Mouse (Mus musculus): Measurements from ENCODE around the gene Erlin1. TPM values are rescaled to one million over a fixed set of nuclear protein-coding genes. Genes with fewer than 3 reads are reported as not detected.

The Erlin1 gene
- total and polyA plus RNA-seq, 3 experiments, result 9.7 to 26.6 (median 22.7) TPM

DNA sequence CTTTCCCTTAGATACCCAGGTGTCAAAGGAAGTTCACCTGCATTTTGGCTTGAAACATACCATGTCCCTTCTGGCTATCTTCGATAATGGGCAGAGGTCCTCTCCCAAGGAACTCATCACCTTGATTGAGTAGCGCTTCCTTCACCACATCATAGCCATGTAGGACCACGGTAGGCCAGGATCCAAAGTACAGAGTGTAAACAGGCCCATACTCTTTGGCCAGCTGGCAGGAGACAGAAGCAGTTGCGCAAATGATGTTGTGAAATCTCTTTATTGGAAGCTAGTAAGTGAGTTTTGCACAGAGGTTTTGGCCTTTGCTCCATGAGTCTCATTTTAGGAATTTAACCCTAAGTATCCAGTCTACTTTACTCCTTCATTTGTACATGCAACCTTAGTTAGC is 48.1 kb downstream of the Erlin1 start:
- TF ChIP-seq MAX (IDR thresholded peaks at IDR 0.05; ENCODE audit: low read length) (no peak), UBTF (IDR thresholded peaks at IDR 0.05; ENCODE audit: low read depth, low read length) (no peak), POLR2AphosphoS2 (IDR thresholded peaks at IDR 0.05; ENCODE audit: low read depth, low read length) (no peak), RAD21 (IDR thresholded peaks at IDR 0.05; ENCODE audit: low read depth, low read length) (no peak), ZNF384 (IDR thresholded peaks at IDR 0.05; ENCODE audit: low read depth, low read length) (no peak), RCOR1 (conservative IDR thresholded peaks at IDR 0.05; ENCODE audit: low read depth, low read length) (no peak), CTCF (conservative IDR thresholded peaks at IDR 0.05 in 1 of 2, IDR thresholded peaks at IDR 0.05 in 1 of 2; ENCODE audit: low read depth in 2 of 2, low read length in 2 of 2) (no peak), MEF2A (IDR thresholded peaks at IDR 0.05; ENCODE audit: borderline replicate concordance, low read depth, low read length) (no peak), SMC3 (IDR thresholded peaks at IDR 0.05; ENCODE audit: low read depth, low read length) (no peak), USF1 (IDR thresholded peaks at IDR 0.05; ENCODE audit: low read depth, low read length) (no peak), CHD1 (IDR thresholded peaks at IDR 0.05; ENCODE audit: low read depth, low read length) (no peak), USF2 (conservative IDR thresholded peaks at IDR 0.05; ENCODE audit: low read depth, low read length) (no peak), NELFE (IDR thresholded peaks at IDR 0.05; ENCODE audit: low read depth, low read length) (no peak), JUN (IDR thresholded peaks at IDR 0.05; ENCODE audit: insufficient read depth, low read depth, low read length) (no peak), IRF4 (IDR thresholded peaks at IDR 0.05; ENCODE audit: low read depth, low read length) (no peak), MYC (IDR thresholded peaks at IDR 0.05; ENCODE audit: low read depth, low read length) (no peak), TCF12 (IDR thresholded peaks at IDR 0.05; ENCODE audit: low read depth, low read length) (no peak)
- H3K27ac ChIP-seq (ENCODE audit: insufficient read depth, low read depth), result no peak overlapping the region

GRCm38 (mm10) chr19:44019739-44020138 is 49.8 kb downstream of the Erlin1 start:
- Histone ChIP-seq H3K9me3 (replicated peaks; ENCODE audit: low read length) (no peaks in the 10 kb centered on the region), H3K4me2 (ENCODE audit: insufficient read depth, low read depth, poor library complexity, severe bottlenecking) (no peak overlapping the region), H3K4me3 (replicated peaks in 1 of 3; ENCODE audit: low read depth in 2 of 3, low read length in 2 of 3, poor library complexity in 1 of 3) (no peak overlapping the region), H3K27ac (ENCODE audit: insufficient read depth, low read depth) (no peak overlapping the region), H3K4me1 (ENCODE audit: control insufficient read depth in 1 of 2, insufficient read depth in 2 of 2) (no peaks in the 10 kb centered on the region), H3K79me2 (replicated peaks; ENCODE audit: control insufficient read depth, extremely low read depth, insufficient read depth, poor library complexity, severe bottlenecking) (no peaks in the 10 kb centered on the region), H3K27me3 (replicated peaks) (no peaks in the 10 kb centered on the region), H3K9ac (ENCODE audit: insufficient read depth, low read depth) (no peak overlapping the region), H3K36me3 (replicated peaks in 1 of 2; ENCODE audit: control insufficient read depth in 1 of 2, insufficient read depth in 1 of 2, low read length in 1 of 2) (no peaks in the 10 kb centered on the region)
- in situ Hi-C loops (cut with MboI; ENCODE audit: low pct_ligation_motif_present, low pct_unique_long_range_greater_than_20kb, low sequenced_read_pairs), result no loop called here
- no peak for TF ChIP-seq ETS1 (conservative IDR thresholded peaks at IDR 0.05; ENCODE audit: low read depth, low read length)
- no peak for TF ChIP-seq MAX (IDR thresholded peaks at IDR 0.05; ENCODE audit: low read length)
- TF ChIP-seq MXI1 (IDR thresholded peaks at IDR 0.05; ENCODE audit: low read depth, low read length), result no peak
- TF ChIP-seq POLR2A (IDR thresholded peaks at IDR 0.05; ENCODE audit: low read depth, low read length), result no peak
- no peak for TF ChIP-seq IRF4 (IDR thresholded peaks at IDR 0.05; ENCODE audit: low read depth, low read length)
- no peak for TF ChIP-seq MYC (IDR thresholded peaks at IDR 0.05; ENCODE audit: low read depth, low read length)
- TF ChIP-seq USF2 (conservative IDR thresholded peaks at IDR 0.05; ENCODE audit: low read depth, low read length), result no peak
- TF ChIP-seq CTCF (conservative IDR thresholded peaks at IDR 0.05 in 1 of 2, IDR thresholded peaks at IDR 0.05 in 1 of 2; ENCODE audit: low read depth in 2 of 2, low read length in 2 of 2), result no peak
- TF ChIP-seq RCOR1 (conservative IDR thresholded peaks at IDR 0.05; ENCODE audit: low read depth, low read length), result no peak
- no peak for TF ChIP-seq JUND (conservative IDR thresholded peaks at IDR 0.05; ENCODE audit: low read depth, low read length)
- dilution Hi-C loops (cut with MboI; ENCODE audit: extremely low pct_ligation_motif_present, extremely low pct_unique_long_range_greater_than_20kb, low sequenced_read_pairs), result no loop called here
- DNase-seq (ENCODE audit: extremely low read depth), result no peak

More for the DNA sequence above, 48.1 kb downstream of the Erlin1 start:
- H3K4me3 ChIP-seq (replicated peaks in 1 of 3; ENCODE audit: low read depth in 2 of 3, low read length in 2 of 3, poor library complexity in 1 of 3), result no peak overlapping the region
- in situ Hi-C loops (cut with MboI; ENCODE audit: low pct_ligation_motif_present, low pct_unique_long_range_greater_than_20kb, low sequenced_read_pairs), result no loop called here
- H3K4me2 ChIP-seq (ENCODE audit: insufficient read depth, low read depth, poor library complexity, severe bottlenecking), result no peak overlapping the region
- dilution Hi-C loops (cut with MboI; ENCODE audit: extremely low pct_ligation_motif_present, extremely low pct_unique_long_range_greater_than_20kb, low sequenced_read_pairs), result no loop called here
- no peaks in the 10 kb centered on the region for H3K79me2 ChIP-seq (replicated peaks; ENCODE audit: control insufficient read depth, extremely low read depth, insufficient read depth, poor library complexity, severe bottlenecking)
- H3K4me1 ChIP-seq (ENCODE audit: control insufficient read depth in 1 of 2, insufficient read depth in 2 of 2), result peaks cover 0 to 2% of the 10 kb centered on the region in 2 experiments; a peak in 2 of 4 replicates
- H3K36me3 ChIP-seq (replicated peaks in 1 of 2; ENCODE audit: control insufficient read depth in 1 of 2, insufficient read depth in 1 of 2, low read length in 1 of 2), result no peaks in the 10 kb centered on the region
- H3K27me3 ChIP-seq (replicated peaks), result no peaks in the 10 kb centered on the region
- no peak for DNase-seq (ENCODE audit: extremely low read depth)
- no peaks in the 10 kb centered on the region for H3K9me3 ChIP-seq (replicated peaks; ENCODE audit: low read length)
- no peak overlapping the region for H3K9ac ChIP-seq (ENCODE audit: insufficient read depth, low read depth)
